Mouse (Mus musculus) heart, embryonic 14.5 days (tissue): ENCODE data around the gene Ccdc8. TPM values are rescaled to one million over a fixed set of nuclear protein-coding genes. Genes with fewer than 3 reads are reported as not detected.

ENCODE experiments used
- ATAC-seq: fragments of 200-750 bp; cut with Nextera tagmentation; 2 replicates; pipeline ENCODE4 v1.8.0; 2017; ENCODE audit warnings: low read depth, moderate TSS enrichment; ENCODE audit not compliant: insufficient number of reproducible peaks, insufficient read depth, low FRiP score
- H3K27ac ChIP-seq, 2 experiments: fragments of 200-500 bp in 1 of 2; fragments of 300-500 bp in 1 of 2; sonication (generic) in 1 of 2; replicated peaks in 1 of 2; 2 replicates each; pipeline ENCODE4 v1.5.1; 2012 to 2014; ENCODE audit warnings: low read depth in 2 of 2, low read length in 2 of 2, control low read depth in 1 of 2, mild to moderate bottlenecking in 1 of 2, mixed read lengths in 1 of 2; ENCODE audit not compliant: control insufficient read depth in 1 of 2, insufficient read depth in 1 of 2
- H3K27me3 ChIP-seq: fragments of 300-500 bp; sonication (generic); 2 replicates; pipeline ENCODE4 v1.6.1; 2014; ENCODE audit warnings: mild to moderate bottlenecking, low read length, control low read depth; ENCODE audit not compliant: control insufficient read depth, insufficient read depth
- H3K36me3 ChIP-seq: fragments of 300-500 bp; sonication (generic); 2 replicates; pipeline ENCODE4 v1.6.1; 2014; ENCODE audit warnings: mild to moderate bottlenecking, control low read depth, low read length, mixed read lengths; ENCODE audit not compliant: control insufficient read depth, insufficient read depth
- H3K4me1 ChIP-seq, 2 experiments: fragments of 200-500 bp in 1 of 2; fragments of 300-500 bp in 1 of 2; sonication (generic) in 1 of 2; 2 replicates each; pipeline ENCODE4 v1.6.1; 2012 to 2014; ENCODE audit warnings: low read length in 2 of 2, control low read depth in 1 of 2, mixed read lengths in 1 of 2; ENCODE audit not compliant: control insufficient read depth in 2 of 2, insufficient read depth in 2 of 2
- H3K4me2 ChIP-seq: fragments of 300-500 bp; sonication (generic); 2 replicates; pipeline ENCODE4 v1.6.1; 2014; ENCODE audit warnings: mild to moderate bottlenecking, low read length
- H3K4me3 ChIP-seq, 2 experiments: fragments of 200-500 bp in 1 of 2; fragments of 300-500 bp in 1 of 2; sonication (generic) in 1 of 2; 2 replicates each; pipeline ENCODE4 v1.5.1; 2012 to 2014; ENCODE audit warnings: low read length in 2 of 2, mild to moderate bottlenecking in 2 of 2, control low read depth in 1 of 2, low read depth in 1 of 2, moderate library complexity in 1 of 2; ENCODE audit not compliant: control insufficient read depth in 1 of 2, insufficient read depth in 1 of 2
- H3K9ac ChIP-seq: fragments of 300-500 bp; sonication (generic); 2 replicates; pipeline ENCODE4 v1.6.1; 2014; ENCODE audit warnings: mild to moderate bottlenecking, low read length
- H3K9me3 ChIP-seq: fragments of 300-500 bp; sonication (generic); 2 replicates; pipeline ENCODE4 v1.6.1; 2016; ENCODE audit warnings: low read length, control low read depth; ENCODE audit not compliant: control insufficient read depth
- WGBS: fragments of 180-500 bp; shearing (Covaris S2); extraction: QIAGEN DNeasy Blood & Tissue Kit; methylation state at CpG from one replicate; pipeline ENCODE4 v1.1.7; 2014; 5-methylcytosine and 5-hydroxymethylcytosine counted together
- polyA plus RNA-seq: library from polyadenylated mRNA; unstranded; fragments of >200 nt; fragmentation: Nextera tagmentation; extraction: Ambion mirVana; gene quantifications from 2 replicates; pipeline ENCODE4 v1.2.1, GENCODE M21; 2014

Ccdc8 gene
- polyA plus RNA-seq, 1 experiment from 2014 or later, result 26.8 TPM

DNA sequence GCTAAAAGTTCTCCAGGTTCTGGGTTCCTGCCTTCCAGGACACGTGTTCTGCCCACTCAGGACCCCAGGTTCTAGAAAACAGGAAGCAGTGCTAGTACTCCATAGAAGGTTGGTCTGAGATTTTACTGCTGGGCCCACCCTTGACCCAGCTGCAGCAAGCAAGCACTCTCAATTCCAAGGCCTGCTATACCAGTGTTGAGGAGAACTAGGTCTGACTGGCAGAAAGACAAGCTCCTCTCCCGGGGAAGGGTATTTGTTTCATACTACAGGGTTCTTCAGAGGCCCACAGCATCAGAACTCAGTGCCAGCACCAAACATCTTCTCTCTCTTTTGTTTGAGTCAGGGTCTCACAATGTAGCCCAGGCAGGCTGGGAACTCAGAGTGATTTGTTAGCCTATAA is 25.4 kb downstream of the Ccdc8 start:
- H3K27ac ChIP-seq, result peak overlapping the region; percentile 67 to 88
- no peak for ATAC-seq
- 92% methylated on average over 2 of the region's 2 CpGs for WGBS
- H3K4me3 ChIP-seq, result no peak overlapping the region
- peaks cover 17 to 24% of the 10 kb centered on the region in 2 experiments for H3K4me1 ChIP-seq
- no peaks in the 10 kb centered on the region for H3K9me3 ChIP-seq
- H3K27me3 ChIP-seq, result no peaks in the 10 kb centered on the region
- H3K9ac ChIP-seq, result peak overlapping the region; percentile 59
- H3K4me2 ChIP-seq, result no peak overlapping the region
- peaks cover 83% of the 10 kb centered on the region for H3K36me3 ChIP-seq

DNA sequence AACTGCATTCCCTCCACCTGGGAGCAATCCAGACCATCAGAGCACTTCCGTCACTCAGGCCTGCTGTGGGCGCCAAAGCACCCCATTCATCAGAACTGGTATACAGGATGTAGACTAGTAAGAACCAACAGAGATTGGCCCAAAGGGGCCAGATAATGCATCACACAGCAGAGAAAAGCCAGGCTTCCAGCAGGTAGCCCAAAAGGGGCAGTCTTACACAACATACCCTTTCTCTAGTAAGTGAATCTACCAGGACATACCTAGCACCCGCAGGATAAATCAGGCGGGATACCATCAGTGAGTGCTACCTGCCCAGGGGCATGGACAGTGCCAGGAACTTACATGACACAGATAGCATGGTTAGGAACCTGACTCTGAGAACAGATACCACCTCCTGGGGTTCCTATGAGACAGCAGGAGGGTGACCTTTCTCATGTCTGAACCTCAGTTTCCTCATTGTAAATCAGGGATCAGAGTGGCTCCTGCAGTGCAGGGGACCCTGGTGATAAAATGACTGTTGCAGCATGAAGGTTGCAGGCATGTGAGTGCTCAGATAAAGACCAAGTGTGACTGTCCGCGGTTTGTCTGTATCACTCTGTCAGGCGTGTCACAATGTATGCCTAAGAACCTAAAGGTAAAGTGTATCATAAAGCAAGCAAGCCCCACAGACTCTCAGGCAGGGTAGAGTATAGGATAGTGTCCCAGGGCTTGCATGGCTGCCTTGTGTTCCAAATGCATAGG is 27.1 kb downstream of the Ccdc8 start:
- peaks cover 33 to 40% of the 10 kb centered on the region in 2 experiments for H3K4me1 ChIP-seq
- 78% methylated on average over 7 of the region's 7 CpGs for WGBS

DNA sequence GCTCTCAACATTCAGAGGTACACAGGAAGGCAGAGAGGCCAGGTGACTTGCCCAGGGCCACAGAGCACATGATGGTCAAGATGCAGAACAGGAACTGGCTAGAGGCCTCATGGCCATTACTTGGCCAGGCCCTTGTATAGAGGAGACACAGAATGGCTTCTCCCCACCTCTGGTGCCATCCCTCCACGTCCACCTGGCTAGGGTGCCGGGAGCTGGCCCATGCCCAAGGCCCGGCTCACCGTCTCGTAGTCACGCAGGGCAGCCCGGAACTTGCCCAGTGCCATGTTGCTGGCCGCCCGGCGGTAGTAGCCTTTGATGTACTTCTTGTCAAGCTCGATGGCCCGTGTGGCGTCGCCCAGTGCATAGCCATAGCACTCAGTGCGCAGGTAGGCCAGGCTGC is 29.7 kb downstream of the Ccdc8 start:
- 95% methylated on average over 15 of the region's 15 CpGs for WGBS
- Histone ChIP-seq H3K27ac (no peak overlapping the region), H3K36me3 (peaks cover 51% of the 10 kb centered on the region), H3K9ac (no peak overlapping the region), H3K9me3 (no peaks in the 10 kb centered on the region), H3K27me3 (no peaks in the 10 kb centered on the region), H3K4me2 (no peak overlapping the region), H3K4me1 (peaks cover 51 to 57% of the 10 kb centered on the region in 2 experiments), H3K4me3 (no peak overlapping the region)
- ATAC-seq, result no peak

More for the DNA sequence above, 27.1 kb downstream of the Ccdc8 start:
- Histone ChIP-seq H3K36me3 (peaks cover 66% of the 10 kb centered on the region), H3K4me2 (no peak overlapping the region), H3K4me3 (no peak overlapping the region), H3K9me3 (no peaks in the 10 kb centered on the region), H3K27me3 (no peaks in the 10 kb centered on the region), H3K9ac (no peak overlapping the region), H3K27ac (no peak overlapping the region)
- no peak for ATAC-seq

DNA sequence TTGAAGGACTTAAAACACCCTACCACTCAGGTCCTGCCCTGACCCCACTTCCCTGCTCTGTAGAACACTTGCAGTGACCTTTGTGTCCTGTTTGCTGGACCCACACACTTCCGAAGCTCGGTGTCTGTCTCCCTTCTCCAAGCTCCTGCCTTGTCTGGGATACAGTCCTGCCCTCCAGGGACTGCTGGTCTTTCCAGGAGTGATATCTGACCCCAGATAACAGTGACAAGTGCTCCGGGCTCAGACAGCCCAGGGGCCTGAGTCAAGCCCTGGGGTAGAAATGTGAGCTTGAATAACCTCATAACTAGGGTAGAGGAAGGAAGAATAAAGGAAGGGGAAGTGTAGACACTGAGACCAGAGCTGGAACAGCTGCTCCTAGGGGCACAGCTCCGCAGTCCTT is 31.2 kb downstream of the Ccdc8 start:
- H3K27me3 ChIP-seq, result no peaks in the 10 kb centered on the region
- peak overlapping the region; percentile 68 for H3K4me2 ChIP-seq
- H3K9ac ChIP-seq, result peak overlapping the region; percentile 51; the same call in 1 of the 2 replicates
- peak overlapping the region; percentile 56 to 65 for H3K27ac ChIP-seq
- ATAC-seq, result no peak
- 28% methylated on average over 4 of the region's 4 CpGs for WGBS
- H3K4me1 ChIP-seq, result peaks cover 43 to 46% of the 10 kb centered on the region in 2 experiments
- no peaks in the 10 kb centered on the region for H3K9me3 ChIP-seq
- H3K36me3 ChIP-seq, result peaks cover 47% of the 10 kb centered on the region
- no peak overlapping the region for H3K4me3 ChIP-seq

DNA sequence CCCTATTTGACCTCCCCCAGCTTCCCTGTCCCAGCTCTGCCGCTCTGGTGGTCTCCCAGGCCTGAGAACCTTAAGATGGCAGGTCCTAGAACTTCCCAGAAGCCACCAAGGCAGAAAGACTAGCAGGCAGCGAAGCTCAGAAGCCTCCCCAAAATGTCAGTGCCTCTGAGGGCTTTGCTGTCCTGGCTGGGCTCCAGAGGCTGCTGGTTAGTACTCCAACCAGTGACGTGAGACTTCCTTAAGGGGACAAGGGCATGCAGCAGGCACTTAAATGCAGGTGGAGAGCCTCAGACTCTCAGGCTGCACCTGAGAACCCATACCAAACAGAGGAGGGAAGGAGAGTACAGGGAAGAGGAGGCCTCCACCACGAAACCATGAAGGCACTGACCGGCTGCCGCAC is 31.6 kb downstream of the Ccdc8 start:
- Histone ChIP-seq H3K27me3 (no peaks in the 10 kb centered on the region), H3K36me3 (peaks cover 42% of the 10 kb centered on the region), H3K4me1 (peaks cover 43 to 46% of the 10 kb centered on the region in 2 experiments), H3K27ac (peak overlapping the region; percentile 56 to 65), H3K4me2 (peak overlapping the region; percentile 68), H3K4me3 (no peak overlapping the region), H3K9me3 (no peaks in the 10 kb centered on the region), H3K9ac (peak overlapping the region; percentile 51; the same call in 1 of the 2 replicates)
- ATAC-seq, result no peak
- 65% methylated on average over 6 of the region's 6 CpGs for WGBS

DNA sequence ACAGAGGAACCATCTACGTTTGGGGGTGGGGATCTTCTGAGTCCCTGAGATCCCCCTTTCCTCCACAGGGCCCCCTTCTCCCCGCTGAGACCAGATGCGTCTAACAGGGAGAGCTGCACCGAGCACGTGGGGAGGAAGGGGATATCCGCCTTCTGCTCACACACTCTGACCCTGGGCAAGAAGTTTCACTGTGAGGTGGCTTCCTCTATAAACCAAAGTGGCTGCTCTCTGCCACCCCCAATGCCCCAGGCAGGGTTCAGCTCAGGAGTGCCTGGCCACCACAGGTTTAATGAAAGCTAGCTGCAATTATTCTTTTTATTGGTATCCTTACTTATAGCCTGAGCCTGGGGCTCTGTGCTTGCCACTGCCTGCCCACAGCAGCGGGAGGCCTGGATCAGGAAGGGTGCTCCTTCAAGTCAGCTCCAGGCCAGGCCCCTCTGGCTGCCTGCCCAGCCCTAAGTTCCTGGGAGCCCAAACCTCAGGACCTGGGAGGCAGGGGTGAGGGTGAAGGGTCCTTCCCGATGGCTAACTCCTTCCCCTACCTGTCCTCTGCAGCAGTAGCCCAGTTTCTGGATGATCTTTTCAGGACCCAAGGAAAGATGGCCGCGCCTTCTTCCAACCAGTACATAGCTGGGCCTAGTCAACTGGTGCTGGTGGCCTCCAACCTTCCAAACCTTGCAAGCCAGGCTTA is 32.5 kb downstream of the Ccdc8 start:
- peak overlapping the region; percentile 56 to 65 for H3K27ac ChIP-seq
- peak overlapping the region; percentile 51 for H3K9ac ChIP-seq
- H3K27me3 ChIP-seq, result no peaks in the 10 kb centered on the region
- peak overlapping the region; percentile 68 for H3K4me2 ChIP-seq
- H3K9me3 ChIP-seq, result no peaks in the 10 kb centered on the region
- ATAC-seq, result no peak
- WGBS, result 69% methylated on average over 10 of the region's 10 CpGs
- no peak overlapping the region for H3K4me3 ChIP-seq
- peaks cover 43 to 46% of the 10 kb centered on the region in 2 experiments for H3K4me1 ChIP-seq
- H3K36me3 ChIP-seq, result peaks cover 36% of the 10 kb centered on the region

DNA sequence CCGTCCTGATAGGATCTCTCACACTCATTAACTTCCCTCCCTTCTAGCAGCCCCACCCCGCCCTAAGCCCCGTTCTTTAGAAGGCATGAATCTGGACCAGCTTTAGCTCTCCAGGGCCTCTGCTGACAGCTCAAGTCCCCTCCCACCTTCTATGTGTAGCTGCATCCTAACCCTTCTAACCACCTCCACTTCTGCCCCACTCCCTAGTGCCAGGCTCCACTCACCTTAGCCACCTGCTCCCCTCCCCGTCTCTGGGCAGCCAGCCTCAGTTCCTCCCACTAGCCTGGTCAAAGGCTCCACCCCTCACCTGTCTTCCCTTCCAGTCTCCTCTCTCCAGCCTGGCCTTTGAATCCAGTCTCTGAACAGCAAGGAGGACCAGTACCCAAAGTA is 33.0 kb downstream of the Ccdc8 start:
- Histone ChIP-seq H3K36me3 (peaks cover 31% of the 10 kb centered on the region), H3K9ac (peak overlapping the region; percentile 51; the same call in 1 of the 2 replicates), H3K27ac (peak overlapping the region; percentile 23 to 65; a peak in 2 of 4 replicates), H3K27me3 (no peaks in the 10 kb centered on the region), H3K4me3 (no peak overlapping the region), H3K9me3 (no peaks in the 10 kb centered on the region), H3K4me2 (peak overlapping the region; percentile 68), H3K4me1 (peaks cover 43 to 46% of the 10 kb centered on the region in 2 experiments)
- ATAC-seq, result no peak
- 46% methylated on average over 4 of the region's 4 CpGs for WGBS
